Mouse (Mus musculus) erythroblast, embryonic 14.5 days (primary cell): ENCODE measurements around the gene Barx2. TPM values are rescaled to one million over a fixed set of nuclear protein-coding genes. Genes with fewer than 3 reads are reported as not detected.

Experiments used
- H3K27me3 ChIP-seq: 2 replicates; pipeline ENCODE4 v1.6.1; 2012; ENCODE audit warnings: inconsistent platforms; ENCODE audit not compliant: control insufficient read depth
- H3K36me3 ChIP-seq: 2 replicates; pipeline ENCODE4 v1.6.1; 2012; ENCODE audit warnings: mild to moderate bottlenecking, inconsistent platforms; ENCODE audit not compliant: control insufficient read depth
- H3K4me1 ChIP-seq: 2 replicates; pipeline ENCODE4 v1.6.1; 2012; ENCODE audit warnings: inconsistent platforms; ENCODE audit not compliant: control insufficient read depth
- H3K4me3 ChIP-seq: replicated peaks from 2 replicates; pipeline ENCODE3; 2012; ENCODE audit warnings: moderate library complexity, mild to moderate bottlenecking, inconsistent platforms
- H3K9me3 ChIP-seq: 2 replicates; pipeline ENCODE4 v1.6.1; 2012; ENCODE audit warnings: low read length, inconsistent platforms, mixed read lengths; ENCODE audit not compliant: control insufficient read depth
- GATA1 ChIP-seq: IDR thresholded peaks from 2 replicates; pipeline ENCODE4 v1.6.1; 2012; ENCODE audit warnings: low read length, inconsistent platforms, mixed read lengths
- TAL1 ChIP-seq: IDR thresholded peaks from 3 replicates; pipeline ENCODE4 v1.6.1; 2012; ENCODE audit warnings: low read length, inconsistent platforms, mixed read lengths
- polyA plus RNA-seq: library from polyadenylated mRNA; stranded (reverse); fragments of >175 nt; gene quantifications from 2 replicates; pipeline ENCODE4 v1.2.3, GENCODE M21; 2012

Gene Barx2
- polyA plus RNA-seq, 1 experiment: not detected

DNA sequence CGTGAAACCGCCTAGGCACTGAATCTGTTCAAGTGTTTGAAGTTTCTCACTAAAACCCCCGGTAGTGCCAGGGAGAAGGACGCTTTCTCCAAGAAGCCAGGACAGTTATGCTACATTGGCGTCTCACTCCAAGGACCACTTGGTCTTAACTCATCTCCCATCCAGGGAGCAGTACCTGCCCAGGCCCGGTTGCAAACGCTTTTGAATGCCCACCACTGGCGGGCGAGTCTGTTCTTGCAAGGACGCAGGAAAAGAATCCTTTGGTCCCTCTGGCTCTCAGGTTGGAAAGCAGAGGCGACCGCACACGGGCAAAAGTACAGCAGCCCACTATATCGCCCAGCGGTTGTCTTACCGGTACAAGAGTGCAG is 725 bp downstream of the Barx2 start:
- Histone ChIP-seq H3K27me3 (peaks cover 69% of the 10 kb centered on the region), H3K4me1 (no peaks in the 10 kb centered on the region)
- no peak for TF ChIP-seq TAL1

DNA sequence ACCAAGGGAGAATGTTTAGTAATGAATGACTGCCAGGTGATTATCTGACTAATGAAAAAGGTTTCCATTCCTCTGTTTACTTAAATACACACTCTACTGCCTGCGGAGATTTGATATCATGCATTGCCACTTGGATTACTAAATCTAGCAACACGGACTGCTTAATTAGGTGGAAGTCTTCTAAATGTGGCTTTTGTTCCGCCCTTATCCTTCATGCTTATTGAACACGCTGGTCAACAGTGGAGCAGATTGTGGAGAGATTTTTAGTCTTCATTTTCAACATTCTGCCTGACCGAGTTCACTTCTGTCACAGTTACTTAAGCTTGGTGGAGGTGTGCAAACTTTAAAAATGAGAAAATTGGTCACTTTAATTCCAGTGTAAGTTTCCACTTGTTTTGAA is 3.0 kb downstream of the Barx2 start:
- Histone ChIP-seq H3K9me3 (no peaks in the 10 kb centered on the region), H3K27me3 (peaks cover 48% of the 10 kb centered on the region), H3K36me3 (no peaks in the 10 kb centered on the region), H3K4me1 (no peaks in the 10 kb centered on the region), H3K4me3 (no peak overlapping the region)
- no peak for TF ChIP-seq GATA1
- TF ChIP-seq TAL1: no peak

More for the DNA sequence above, 725 bp downstream of the Barx2 start:
- Histone ChIP-seq H3K9me3 (no peaks in the 10 kb centered on the region), H3K36me3 (no peaks in the 10 kb centered on the region), H3K4me3 (no peak overlapping the region)

DNA sequence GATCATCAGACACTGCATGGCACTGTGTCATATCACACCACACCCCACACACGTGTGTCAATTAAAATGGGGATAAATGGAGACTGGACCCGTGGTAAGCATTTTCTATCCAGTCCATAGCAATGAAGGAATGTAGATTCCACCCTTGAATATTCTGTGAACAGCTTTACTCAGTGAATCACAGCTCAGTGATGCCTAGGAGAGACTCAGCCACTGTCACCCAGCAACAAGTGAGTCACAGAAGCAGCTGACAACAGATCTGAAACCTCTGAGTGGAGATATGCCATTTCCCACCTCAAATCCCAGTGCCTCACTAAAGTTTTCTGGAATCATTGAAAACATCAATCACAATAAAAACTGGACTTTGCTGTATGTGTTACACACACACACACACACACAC is 11.5 kb downstream of the Barx2 start:
- Histone ChIP-seq H3K27me3 (no peaks in the 10 kb centered on the region), H3K36me3 (no peaks in the 10 kb centered on the region), H3K4me1 (no peaks in the 10 kb centered on the region), H3K4me3 (no peak overlapping the region), H3K9me3 (no peaks in the 10 kb centered on the region)
- no peak for TF ChIP-seq TAL1
- TF ChIP-seq GATA1: no peak

DNA sequence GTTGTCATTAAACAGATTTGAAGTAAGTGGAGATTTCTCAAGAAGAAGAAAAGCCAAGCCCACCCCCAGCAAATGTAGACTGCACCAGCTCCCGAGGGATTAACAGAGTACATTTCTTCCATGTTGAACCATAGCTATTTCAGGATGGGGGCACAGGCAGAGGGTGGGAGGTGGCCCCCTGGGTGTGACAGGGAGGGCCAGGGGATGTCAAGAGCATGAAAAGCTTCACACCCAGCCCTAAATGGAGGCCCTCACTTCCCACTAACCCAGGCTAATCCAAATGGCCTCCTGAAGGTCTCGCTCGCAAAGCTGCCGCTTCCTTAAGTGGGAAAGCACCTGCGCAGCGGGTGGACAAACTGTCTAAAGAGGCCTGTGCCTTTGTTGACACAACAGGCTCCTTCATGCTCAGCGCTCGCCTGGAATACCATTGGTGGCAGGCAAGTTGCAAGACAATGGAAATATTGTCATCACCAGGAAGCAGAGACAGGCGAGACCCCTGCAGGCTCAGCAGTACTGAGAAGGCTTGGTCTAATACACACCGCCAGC is 18.4 kb downstream of the Barx2 start:
- Histone ChIP-seq H3K4me1 (no peaks in the 10 kb centered on the region), H3K4me3 (no peak overlapping the region), H3K27me3 (no peaks in the 10 kb centered on the region), H3K36me3 (no peaks in the 10 kb centered on the region), H3K9me3 (no peaks in the 10 kb centered on the region)
- TF ChIP-seq GATA1 (no peak), TAL1 (no peak)

DNA sequence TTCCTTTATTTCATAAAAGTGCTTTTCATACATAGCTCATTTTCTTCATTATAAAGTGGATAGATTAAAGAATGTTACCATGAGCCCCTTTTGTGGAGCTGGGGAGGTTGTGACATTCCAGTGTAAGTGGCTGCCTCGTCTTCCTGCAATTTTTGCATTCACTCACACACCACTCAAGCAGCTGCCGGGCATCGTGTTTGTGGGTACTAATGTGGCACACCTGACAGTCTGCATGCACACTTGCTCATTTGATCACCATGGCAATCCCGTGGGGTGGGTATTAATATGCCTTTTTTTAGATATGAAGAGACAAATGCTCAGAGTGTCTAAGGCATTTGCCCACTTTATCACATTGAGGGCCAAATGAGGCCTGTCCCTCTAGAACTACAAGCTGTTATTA is 24.9 kb downstream of the Barx2 start:
- Histone ChIP-seq H3K9me3 (no peaks in the 10 kb centered on the region), H3K27me3 (no peaks in the 10 kb centered on the region), H3K4me1 (no peaks in the 10 kb centered on the region), H3K4me3 (no peak overlapping the region), H3K36me3 (no peaks in the 10 kb centered on the region)
- TF ChIP-seq TAL1 (no peak), GATA1 (no peak)

DNA sequence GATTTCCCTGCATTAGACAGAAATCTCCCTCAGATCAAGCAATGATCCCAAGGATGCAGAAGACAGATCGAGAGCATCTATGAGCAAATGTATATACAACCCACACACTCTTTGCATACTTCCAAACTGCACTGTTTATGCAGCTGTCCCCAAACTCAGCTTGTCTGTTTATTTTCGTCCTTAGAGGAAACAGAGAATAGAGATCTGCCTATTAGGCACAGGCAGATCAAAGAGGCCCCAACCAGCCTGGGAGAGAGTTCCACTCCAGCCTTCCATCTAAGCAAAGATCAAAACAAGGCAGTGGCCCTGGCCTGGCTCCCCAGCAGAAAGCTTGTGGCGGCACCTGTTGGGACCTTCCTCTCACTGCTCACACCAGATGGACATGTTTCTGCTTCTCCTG is 27.0 kb downstream of the Barx2 start:
- TF ChIP-seq TAL1 (no peak), GATA1 (no peak)
- H3K27me3 ChIP-seq: no peaks in the 10 kb centered on the region
- H3K4me1 ChIP-seq: no peaks in the 10 kb centered on the region
- H3K4me3 ChIP-seq: no peak overlapping the region
- H3K9me3 ChIP-seq: no peaks in the 10 kb centered on the region
- no peaks in the 10 kb centered on the region for H3K36me3 ChIP-seq

DNA sequence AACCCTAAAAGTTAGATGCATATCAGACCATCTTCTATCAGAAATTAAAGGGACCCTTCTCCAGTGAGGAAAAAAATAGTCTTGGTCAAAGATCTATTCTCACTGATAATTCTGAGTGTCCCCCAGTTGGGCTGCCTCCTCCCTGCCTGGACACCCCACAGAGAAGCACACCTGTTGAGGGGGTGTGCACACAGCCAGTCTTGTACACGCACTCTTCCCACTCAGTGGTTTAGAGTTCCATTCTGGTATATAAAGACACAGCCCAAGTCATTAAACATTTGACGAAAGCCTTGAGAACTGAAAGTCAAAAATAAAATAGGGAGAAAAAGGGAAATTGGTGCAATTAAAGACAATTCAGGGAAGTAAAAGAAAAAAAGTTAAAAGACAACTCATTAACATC is 30.9 kb downstream of the Barx2 start:
- Histone ChIP-seq H3K4me3 (no peak overlapping the region), H3K9me3 (no peaks in the 10 kb centered on the region), H3K4me1 (no peaks in the 10 kb centered on the region), H3K27me3 (no peaks in the 10 kb centered on the region), H3K36me3 (no peaks in the 10 kb centered on the region)
- no peak for TF ChIP-seq TAL1
- no peak for TF ChIP-seq GATA1

DNA sequence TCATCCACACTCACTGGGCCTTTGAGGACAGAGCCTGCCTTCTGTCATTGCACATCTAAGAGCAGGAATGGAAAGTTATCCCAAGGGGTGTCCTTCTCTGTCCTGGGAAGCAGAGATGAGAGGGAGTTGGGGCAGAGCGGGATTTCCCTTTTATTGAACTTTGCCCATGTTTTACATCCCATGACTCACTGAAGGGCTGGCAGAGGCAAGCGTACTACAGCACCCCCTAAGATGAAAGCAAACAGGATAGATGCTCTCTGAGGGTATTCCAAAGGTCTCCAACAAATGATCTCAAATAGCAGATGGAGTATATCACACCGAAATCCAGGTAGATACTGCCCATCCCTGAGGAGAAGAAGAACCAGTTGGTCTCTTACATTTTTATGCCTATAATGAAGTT is 37.7 kb downstream of the Barx2 start:
- H3K4me1 ChIP-seq: no peaks in the 10 kb centered on the region
- no peaks in the 10 kb centered on the region for H3K9me3 ChIP-seq
- H3K27me3 ChIP-seq: no peaks in the 10 kb centered on the region
- TF ChIP-seq TAL1: no peak
- no peak for TF ChIP-seq GATA1
- H3K36me3 ChIP-seq: no peaks in the 10 kb centered on the region
- H3K4me3 ChIP-seq: no peak overlapping the region

DNA sequence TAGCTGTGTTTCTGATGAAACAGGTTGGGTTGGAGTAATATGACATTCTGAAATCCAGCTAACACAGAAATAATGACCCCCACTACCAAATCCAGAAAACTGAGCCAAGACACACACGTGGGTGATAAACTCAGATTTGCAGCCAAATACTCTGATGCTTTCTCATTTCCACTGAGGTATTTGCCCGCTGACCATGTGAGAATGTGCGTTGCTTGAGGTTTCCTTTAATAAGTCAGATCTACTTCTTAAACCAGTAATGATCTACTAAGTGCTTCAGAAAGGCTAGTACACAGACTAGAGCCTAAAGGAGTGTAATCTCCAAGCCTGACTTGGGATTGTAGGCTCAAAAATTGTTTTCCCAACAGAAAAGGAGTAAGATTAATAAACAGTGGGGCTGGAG is 39.0 kb downstream of the Barx2 start:
- Histone ChIP-seq H3K36me3 (no peaks in the 10 kb centered on the region), H3K27me3 (no peaks in the 10 kb centered on the region), H3K4me1 (no peaks in the 10 kb centered on the region), H3K4me3 (no peak overlapping the region), H3K9me3 (no peaks in the 10 kb centered on the region)
- TF ChIP-seq GATA1 (no peak), TAL1 (no peak)

DNA sequence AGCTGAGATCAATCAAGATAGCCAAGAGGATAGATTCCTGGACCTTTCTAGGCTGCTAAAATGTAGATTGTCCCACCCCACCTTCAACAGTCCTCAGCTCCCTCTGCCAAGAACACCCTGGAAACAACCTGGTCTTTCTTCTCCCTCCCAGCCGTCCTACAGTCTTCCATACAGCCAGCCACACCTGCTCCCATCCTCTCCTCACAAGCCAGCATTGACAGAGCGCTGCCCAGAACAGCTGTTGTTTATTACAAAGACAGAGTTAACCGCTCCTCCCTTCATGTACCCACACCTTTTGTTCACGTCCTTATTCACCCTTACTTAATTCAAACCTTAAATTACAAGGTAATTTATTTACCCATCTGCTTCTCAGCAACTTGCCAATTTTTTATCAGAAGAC is 41.9 kb downstream of the Barx2 start:
- TF ChIP-seq GATA1: no peak
- no peak for TF ChIP-seq TAL1
- H3K4me3 ChIP-seq: no peak overlapping the region
- no peaks in the 10 kb centered on the region for H3K36me3 ChIP-seq
- no peaks in the 10 kb centered on the region for H3K9me3 ChIP-seq
- H3K4me1 ChIP-seq: no peaks in the 10 kb centered on the region
- H3K27me3 ChIP-seq: no peaks in the 10 kb centered on the region
